Mouse (Mus musculus): ENCODE results near the gene Osbpl2.
"Not testable (repeated sequence)": the region's sequence is repeated elsewhere in the genome, so short reads cannot be mapped to it uniquely, and the experiment has no call there.

Gene Osbpl2

GRCm38 (mm10) chr2:180154796-180155195 is 35.7 kb downstream of the Osbpl2 start:
- in situ Hi-C loops (cut with MboI) = no loop called here

DNA sequence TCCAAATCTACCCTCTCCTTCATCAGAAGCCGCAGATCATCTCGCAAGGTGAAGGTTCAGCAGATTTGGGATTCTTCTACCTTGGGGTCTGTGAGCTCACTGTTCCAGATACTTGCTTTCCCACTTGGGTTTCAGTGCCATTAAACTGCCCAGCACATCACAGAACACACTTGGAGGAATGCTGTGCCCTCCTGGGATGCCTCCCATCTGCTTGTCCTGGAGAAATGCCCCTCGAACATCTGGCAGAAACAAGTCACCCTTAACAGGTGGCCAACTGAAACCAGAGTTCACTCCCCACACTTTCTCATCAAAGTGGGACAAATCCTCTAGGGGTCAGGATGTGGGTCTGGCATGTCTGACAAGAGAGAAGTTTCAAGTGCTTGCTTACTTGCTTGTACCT is 39.5 kb downstream of the Osbpl2 start:
- in situ Hi-C loops (cut with MboI) = no loop called here

DNA sequence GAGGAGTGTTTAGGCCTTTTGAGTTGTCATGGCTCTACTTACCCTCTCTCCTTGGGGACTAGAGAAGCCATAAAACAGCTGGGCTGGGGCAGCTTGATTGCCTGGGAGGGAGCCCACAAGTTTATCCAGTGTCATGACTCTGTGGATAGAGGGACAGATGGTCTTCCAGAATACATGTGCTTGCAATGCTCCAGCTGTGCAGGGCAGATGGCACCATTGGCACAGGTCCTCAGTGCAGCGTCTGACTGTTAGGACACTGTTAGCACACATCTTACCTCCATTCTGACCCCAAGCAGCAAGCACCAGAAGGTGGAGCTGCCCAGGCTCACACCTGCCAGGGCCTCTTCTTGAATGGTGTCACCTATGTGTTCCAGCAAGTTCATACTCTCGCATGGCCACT is 46.7 kb downstream of the Osbpl2 start:
- in situ Hi-C loops (cut with MboI) = no loop called here

- in situ Hi-C loops (cut with MboI) = no loop called here
These were observed 47.8 kb downstream of the Osbpl2 start for GRCm38 (mm10) chr2:180166869-180167268.

DNA sequence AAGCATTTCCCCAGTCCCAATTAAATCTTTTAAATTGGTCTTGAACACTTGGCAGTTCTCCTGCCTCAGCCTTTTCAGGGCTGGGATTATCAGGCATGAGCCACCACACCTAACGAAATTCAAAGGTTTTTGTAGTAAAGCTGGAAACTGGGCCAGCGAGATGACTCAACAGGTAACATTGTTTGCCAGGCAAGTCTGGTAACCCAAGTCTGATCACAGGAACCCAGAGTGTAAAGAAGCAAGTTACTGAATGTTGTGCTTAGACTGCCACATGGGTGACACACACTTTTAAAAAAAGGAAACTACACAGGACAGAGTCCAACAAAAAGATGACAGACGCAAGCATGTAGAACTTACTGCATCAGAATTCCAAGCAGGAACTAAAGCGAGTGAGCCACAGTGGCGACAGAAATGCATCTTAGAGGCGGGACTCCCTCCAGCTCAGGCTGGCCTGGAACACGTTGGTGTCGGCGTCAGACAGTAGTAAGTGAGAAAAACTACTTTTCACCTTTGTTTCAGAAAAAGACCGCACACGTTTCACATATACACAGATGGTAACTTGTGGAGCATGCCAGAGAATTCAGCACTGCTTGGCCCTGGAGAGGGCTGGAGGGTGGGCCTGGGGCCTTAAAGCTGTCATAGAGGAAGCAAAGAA is 51.2 kb downstream of the Osbpl2 start:
- in situ Hi-C loops (cut with MboI) = no loop called here

DNA sequence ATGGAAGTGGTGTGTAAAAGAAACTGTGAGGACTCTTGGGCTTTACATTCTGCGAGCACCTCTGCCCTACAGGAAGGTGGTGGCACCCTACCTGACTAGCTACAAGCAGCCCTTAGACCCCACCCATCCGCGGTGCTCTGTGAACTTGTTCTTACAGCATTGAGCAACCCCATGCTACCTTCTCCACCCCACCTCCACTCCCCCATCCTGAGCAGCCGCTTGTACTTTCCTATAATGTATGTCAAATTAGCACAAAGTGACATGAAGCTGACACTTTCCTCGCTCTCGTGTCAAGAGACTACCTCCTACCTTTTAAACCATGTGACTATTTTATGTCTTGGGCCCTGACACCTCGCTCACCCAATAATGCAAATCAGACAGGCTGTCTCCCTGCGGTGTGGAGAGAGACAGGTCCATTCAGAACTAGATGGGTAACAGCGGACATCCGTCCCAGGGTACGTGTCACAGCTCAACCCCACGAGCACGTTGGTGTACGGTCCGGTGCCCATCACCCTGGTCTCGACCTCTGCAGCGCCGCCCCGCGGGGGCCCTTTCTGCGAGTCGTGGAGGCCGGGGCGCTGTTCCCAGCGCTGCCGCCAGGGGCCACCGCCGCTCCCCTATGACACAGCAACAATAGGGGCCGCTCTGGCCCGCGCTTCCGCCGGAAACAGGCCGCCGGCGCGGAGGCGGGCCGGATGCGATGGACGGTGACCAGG is 51.9 kb downstream of the Osbpl2 start, which contains the start of gene Adrm1:
Adrm1 (plus strand) TSS at position 680 of the 716 bp plus-strand sequence.
- in situ Hi-C loops (cut with MboI) = no loop called here

GRCm38 (mm10) chr2:180171522-180172070 is 52.5 kb downstream of the Osbpl2 start:
- in situ Hi-C loops (cut with MboI) = no loop called here

GRCm38 (mm10) chr2:180172152-180172551 is 53.0 kb downstream of the Osbpl2 start:
- in situ Hi-C loops (cut with MboI) = no loop called here

DNA sequence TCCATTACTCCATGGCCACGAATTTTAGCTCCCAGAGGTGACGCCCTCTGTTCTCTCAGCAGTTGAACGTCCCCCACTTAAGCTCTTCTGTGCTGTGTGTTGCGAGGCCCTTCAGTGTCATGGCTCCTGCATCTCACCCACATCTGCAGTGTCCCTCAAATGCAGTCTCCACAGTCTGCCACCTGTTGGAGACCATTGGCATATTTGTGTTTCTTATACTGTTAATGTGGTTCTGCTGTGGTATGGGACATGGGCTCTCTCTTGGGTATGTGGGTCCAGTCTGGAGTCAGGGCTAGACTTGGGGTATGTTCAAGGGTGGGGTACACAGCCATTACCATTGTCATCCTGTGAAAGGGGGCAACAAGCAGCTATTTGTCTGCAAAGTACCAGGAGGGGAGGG is 54.1 kb downstream of the Osbpl2 start:
- in situ Hi-C loops (cut with MboI) = no loop called here

DNA sequence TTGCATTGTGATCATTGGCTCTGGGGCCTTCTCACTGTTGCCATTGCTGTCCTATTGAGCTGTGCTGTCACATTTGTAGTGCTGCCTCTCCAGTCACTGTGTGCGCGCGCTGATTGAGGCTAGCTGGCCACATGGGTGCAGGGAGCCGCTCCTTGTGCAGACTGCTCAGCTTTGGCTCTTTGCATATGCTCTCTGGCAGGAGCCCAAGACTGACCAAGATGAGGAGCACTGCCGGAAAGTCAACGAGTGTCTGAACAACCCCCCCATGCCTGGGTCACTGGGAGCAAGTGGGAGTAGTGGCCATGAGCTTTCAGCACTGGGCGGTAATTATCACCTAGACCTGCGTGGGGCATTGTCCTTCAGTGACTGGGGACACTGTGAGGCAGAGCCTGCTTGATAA is 54.6 kb downstream of the Osbpl2 start:
- in situ Hi-C loops (cut with MboI) = not testable (repeated sequence)

DNA sequence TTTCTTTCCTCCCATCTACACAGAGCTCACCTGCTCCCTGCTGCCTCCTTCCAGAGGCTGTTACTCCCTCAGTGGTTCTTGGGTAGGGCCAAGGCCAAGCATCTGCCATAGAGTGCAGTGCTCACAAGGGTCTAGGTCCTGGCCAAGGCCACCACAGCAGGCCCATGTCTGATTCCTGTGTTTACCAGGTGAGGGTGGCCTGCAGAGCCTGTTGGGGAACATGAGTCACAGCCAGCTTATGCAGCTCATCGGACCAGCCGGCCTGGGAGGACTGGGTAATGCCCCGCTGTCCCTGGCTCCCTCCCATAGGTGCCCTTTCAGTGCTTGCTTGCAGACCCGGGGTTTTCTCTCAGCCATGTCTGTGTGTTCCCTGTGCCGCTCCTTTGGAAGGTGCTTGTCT is 55.0 kb downstream of the Osbpl2 start:
- in situ Hi-C loops (cut with MboI) = no loop called here

- in situ Hi-C loops (cut with MboI) = no loop called here
These were observed 56.6 kb downstream of the Osbpl2 start for GRCm38 (mm10) chr2:180175725-180176124.

- in situ Hi-C loops (cut with MboI) = no loop called here
These were observed 62.4 kb downstream of the Osbpl2 start for GRCm38 (mm10) chr2:180181542-180181941.

DNA sequence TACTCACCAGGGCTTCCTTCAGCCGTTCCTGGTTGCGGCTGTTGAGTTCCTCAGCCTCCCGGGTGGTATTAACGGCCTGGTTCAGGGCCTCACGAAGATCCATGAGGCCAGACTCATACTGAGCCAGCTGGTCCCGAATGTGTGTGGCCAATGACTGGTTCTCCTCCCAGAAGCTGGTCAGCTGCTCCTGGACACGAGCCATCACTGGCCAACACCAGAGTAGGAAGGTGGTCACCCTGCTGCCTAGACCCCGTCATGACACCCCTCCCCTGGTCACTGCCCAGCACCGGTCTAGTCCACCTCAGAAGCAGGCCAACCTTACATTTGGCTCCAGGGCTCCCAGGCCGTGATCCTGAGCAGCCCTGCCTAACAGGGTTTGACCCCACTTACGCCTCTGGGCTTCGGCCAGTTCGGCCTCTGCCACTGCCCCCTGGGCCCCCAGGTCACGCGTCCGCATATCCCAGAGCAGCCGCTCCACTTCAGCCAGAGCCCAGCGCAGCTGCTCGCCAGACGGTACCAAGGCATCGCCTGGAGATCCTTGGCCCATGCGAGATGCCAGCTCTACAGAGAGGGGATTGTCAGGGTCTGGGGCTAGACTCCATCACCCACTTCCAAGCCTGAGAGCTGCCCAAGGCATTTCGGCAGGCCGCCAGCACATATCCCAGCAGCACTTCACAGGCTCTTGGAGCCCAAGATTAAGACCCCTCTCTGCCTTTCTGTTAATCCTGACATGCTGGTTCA is 65.1 kb downstream of the Osbpl2 start:
- in situ Hi-C loops (cut with MboI) = no loop called here

GRCm38 (mm10) chr2:180184752-180185109 is 65.6 kb downstream of the Osbpl2 start:
- in situ Hi-C loops (cut with MboI) = no loop called here

- in situ Hi-C loops (cut with MboI) = no loop called here
These were observed 66.6 kb downstream of the Osbpl2 start for GRCm38 (mm10) chr2:180185686-180186085.

DNA sequence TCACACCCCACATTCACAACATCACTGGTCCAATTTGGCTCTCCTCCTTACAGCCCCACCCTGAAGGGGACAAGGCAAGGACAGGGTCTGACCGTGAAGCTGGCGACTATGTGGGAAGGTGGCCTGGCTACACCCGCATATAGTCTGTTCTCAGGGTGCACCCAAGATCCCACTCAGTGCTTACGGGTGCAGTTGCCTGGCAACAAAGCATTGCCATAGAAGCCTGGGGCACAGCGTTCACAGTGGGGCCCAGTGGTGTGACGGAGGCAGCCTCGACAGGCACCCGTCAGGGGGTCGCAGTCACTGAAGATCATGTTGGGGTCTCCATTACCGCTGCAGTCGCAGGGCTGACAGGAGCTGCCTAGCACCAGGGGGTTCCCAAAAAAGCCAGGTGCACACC is 68.3 kb downstream of the Osbpl2 start:
- in situ Hi-C loops (cut with MboI) = no loop called here

DNA sequence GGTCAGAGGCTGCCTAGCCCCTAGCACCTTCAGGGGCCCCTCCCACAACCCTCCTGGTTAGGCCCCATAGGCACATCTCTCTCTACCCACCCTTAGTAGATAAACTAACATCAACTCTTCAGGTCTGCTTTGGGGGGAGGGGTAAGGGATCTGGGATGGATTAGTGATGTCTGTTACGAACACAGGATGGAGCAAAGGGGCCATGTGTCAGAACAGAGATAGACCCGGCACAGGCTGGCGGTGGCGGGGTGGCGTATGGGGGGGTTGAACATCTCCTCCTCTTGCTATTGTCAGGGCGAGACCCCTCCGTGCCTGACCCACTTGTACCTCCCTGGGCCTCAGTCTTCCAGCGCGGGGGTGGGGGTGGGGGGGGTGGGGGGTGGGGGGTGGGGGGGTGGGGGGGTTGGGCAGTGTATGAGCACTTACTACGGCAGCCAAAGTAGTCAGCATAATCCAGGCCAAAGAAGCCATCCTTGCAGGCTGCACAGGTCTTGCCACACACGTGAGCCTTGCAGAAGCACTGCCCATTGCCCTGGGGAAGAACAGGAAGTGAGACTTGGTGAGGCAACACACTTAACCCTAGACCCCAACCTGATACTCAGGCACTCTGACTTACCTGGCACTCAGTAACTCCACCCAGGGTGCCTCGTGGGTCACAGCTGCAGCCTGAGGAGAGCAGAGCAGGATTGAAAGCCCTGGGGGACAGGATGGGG is 77.7 kb downstream of the Osbpl2 start:
- in situ Hi-C loops (cut with MboI) = no loop called here

DNA sequence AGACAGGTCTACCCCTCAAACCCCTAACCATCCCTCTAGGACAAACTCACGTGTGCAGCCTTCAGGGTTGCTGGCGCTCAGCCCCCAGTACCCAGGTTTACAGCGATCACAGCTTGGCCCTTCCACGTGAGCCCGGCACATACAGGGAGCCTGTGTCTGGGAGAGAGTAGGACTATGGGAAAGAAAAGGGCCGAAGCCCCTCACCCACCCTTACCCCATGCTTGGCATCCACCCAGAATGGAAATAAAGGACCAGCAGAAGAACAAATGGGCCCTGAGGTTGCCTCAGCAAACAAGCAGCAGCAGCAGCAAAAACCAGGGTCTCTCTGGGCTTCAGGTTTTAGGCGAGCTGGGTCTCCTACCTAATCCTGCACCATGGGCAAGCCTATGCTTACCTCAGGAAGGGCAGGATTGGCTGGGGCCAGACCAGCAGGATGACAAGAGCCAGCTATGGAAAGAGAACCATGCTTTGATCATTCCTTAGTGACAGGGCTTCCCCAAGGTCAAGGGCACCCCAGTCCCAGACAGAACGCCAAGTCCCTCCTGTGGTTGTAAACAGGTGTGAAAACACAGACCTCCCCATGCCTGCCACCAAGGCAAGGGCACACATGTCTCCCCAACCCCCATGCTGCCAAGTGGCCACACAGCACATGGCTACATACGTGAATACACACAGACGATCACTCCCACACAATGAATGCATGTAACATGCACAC is 78.4 kb downstream of the Osbpl2 start:
- in situ Hi-C loops (cut with MboI) = no loop called here

DNA sequence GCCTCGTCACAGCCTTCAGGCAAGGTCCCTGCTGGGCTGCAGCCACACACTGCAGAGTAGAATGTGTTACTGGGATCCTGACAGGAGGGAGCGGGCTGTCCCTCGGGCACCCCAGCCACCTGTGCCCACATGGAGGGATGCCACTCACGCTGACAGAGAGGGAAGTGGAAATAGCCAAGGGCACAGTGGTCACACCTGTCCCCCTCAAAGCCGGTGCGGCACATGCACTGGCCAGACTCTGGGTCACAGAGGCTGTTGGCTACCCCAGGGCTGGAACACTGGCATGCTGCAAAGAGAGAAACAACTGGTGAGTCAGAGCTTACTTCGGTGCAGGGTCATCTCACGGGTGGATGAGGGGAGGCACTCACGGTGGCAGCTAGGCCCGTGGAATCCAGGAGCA is 79.7 kb downstream of the Osbpl2 start:
- in situ Hi-C loops (cut with MboI) = no loop called here

DNA sequence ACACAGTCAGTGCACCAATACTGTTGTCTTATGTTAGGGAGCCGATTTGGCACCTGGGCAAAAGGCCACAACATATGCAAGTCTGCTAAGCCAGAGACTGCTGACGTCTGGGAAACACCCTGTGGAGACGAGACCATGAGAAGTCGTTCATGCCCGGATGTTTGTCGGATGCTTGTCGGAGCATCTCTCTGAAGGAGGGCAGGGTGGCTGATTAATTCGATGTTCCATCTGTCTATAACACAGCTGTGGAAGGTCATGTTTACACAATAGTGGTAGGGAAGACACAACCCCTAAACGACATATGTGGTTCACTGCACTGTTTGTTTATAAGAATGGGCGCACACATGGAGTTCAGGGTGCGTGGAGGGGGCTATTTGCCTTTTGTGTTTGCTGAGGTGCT is 81.6 kb downstream of the Osbpl2 start:
- in situ Hi-C loops (cut with MboI) = no loop called here
